In genomic region chr2:153444254-153445136, GRCm38 (mm10) we compare ENCODE assay signal across 9 mouse cellular contexts. TPM values are rescaled to one million over a fixed set of nuclear protein-coding genes. Genes with fewer than 3 reads are reported as not detected.
DNase-seq lines count a peak whose midpoint lies in the region; ATAC-seq and TF ChIP-seq lines count a peak whose summit lies in the region.
"Had no signal": no experiment of that assay in that cellular context is flagged by ENCODE, and none has a peak within 500 bp of the region (broad histone marks: within the 10 kb centered on the region; RNA-seq: fewer than 3 reads in every experiment).

No protein-coding gene starts in this region.

- WGBS in forebrain, postnatal 0 days: 3% methylated on average over 35 of the region's 64 CpGs
- WGBS in hindbrain, embryonic 11.5 days: under 1% methylated on average over 30 of the region's 64 CpGs
- 2% methylated on average over 29 of the region's 64 CpGs for WGBS in macrophage (ENCODE audit: missing documents)

- no peaks in the 10 kb centered on the region for H3K79me2 ChIP-seq in macrophage (ENCODE audit: inconsistent target)

- H3K4me1 ChIP-seq in G1E (ENCODE audit: insufficient read depth, low read depth, low read length): peaks cover 62% of the 10 kb centered on the region
- peaks cover 10% of the 10 kb centered on the region; the same call in 1 of the 2 replicates for H3K4me1 ChIP-seq in brown adipose tissue, adult 24 weeks (ENCODE audit: control insufficient read depth, insufficient read depth, insufficient read length, low read length)
- H3K4me1 ChIP-seq in forebrain, postnatal 0 days (ENCODE audit: insufficient read depth): peaks cover 24% of the 10 kb centered on the region
- peaks cover 10% of the 10 kb centered on the region for H3K4me1 ChIP-seq in hindbrain, embryonic 11.5 days (replicated peaks; ENCODE audit: control insufficient read depth, insufficient read depth, low read length)

- H3K27me3 ChIP-seq in G1E (ENCODE audit: insufficient read depth, low read length): peaks cover 33% of the 10 kb centered on the region
- no peaks in the 10 kb centered on the region for H3K27me3 ChIP-seq in forebrain, postnatal 0 days (ENCODE audit: insufficient read depth, low read length)
- no peaks in the 10 kb centered on the region for H3K27me3 ChIP-seq in hindbrain, embryonic 11.5 days (ENCODE audit: control insufficient read depth, insufficient read depth, low read length)

- peak overlapping the region; percentile 77 for H3K4me2 ChIP-seq in forebrain, postnatal 0 days (ENCODE audit: low read depth)
- H3K4me2 ChIP-seq in hindbrain, embryonic 11.5 days (replicated peaks; ENCODE audit: low read depth, low read length): peak overlapping the region; percentile 96

- ATAC-seq in G1E (ENCODE audit: extremely low read depth, insufficient number of reproducible peaks, low FRiP score, poor library complexity, severe bottlenecking): peak; percentile 46; the same call in 1 of the 2 replicates
- ATAC-seq in forebrain, postnatal 0 days: peak; percentile 78
- ATAC-seq in hindbrain, embryonic 11.5 days (ENCODE audit: low FRiP score): peak; percentile 75

- DNase-seq in G1E (ENCODE audit: low spot score): peak; percentile 67
- DNase-seq in forebrain, postnatal 0 days: peak; percentile 79
- peak; percentile 82 for DNase-seq in hindbrain, embryonic 11.5 days (ENCODE audit: low spot score)
- DNase-seq in layer of hippocampus, postnatal 36 days: peak; percentile 62 to 68
- DNase-seq in retina, postnatal 1 day: peak; percentile 86
- DNase-seq in urinary bladder, postnatal 14 days (ENCODE audit: low spot score): peak; percentile 68

- H3K27ac ChIP-seq in brown adipose tissue, adult 24 weeks (replicated peaks; ENCODE audit: low read depth, low read length): peak overlapping the region; percentile 3
- H3K27ac ChIP-seq in forebrain, postnatal 0 days (ENCODE audit: low read depth, low read length): peak overlapping the region; percentile 94
- peak overlapping the region; percentile 93 for H3K27ac ChIP-seq in hindbrain, embryonic 11.5 days (ENCODE audit: low read depth, low read length)
- no peak overlapping the region for H3K27ac ChIP-seq in macrophage

- no peaks in the 10 kb centered on the region for H3K9me3 ChIP-seq in G1E (replicated peaks)
- no peaks in the 10 kb centered on the region for H3K9me3 ChIP-seq in forebrain, postnatal 0 days (ENCODE audit: low read length)
- H3K9me3 ChIP-seq in hindbrain, embryonic 11.5 days (ENCODE audit: control insufficient read depth, low read length): no peaks in the 10 kb centered on the region

- no peak for TF ChIP-seq CTCF in G1E (IDR thresholded peaks at IDR 0.05; ENCODE audit: low read depth, low read length)
- TF ChIP-seq CTCF in forebrain, postnatal 0 days (IDR thresholded peaks at IDR 0.05; ENCODE audit: low read depth): no peak

- H3K9ac ChIP-seq in forebrain, postnatal 0 days: peak overlapping the region; percentile 90
- peak overlapping the region; percentile 77 for H3K9ac ChIP-seq in hindbrain, embryonic 11.5 days (ENCODE audit: low read depth, low read length)

- H3K36me3 ChIP-seq in G1E (replicated peaks) (peaks cover 29% of the 10 kb centered on the region), macrophage (ENCODE audit: inconsistent target) (no peaks in the 10 kb centered on the region)
- H3K36me3 ChIP-seq in forebrain, postnatal 0 days (ENCODE audit: insufficient read depth): no peaks in the 10 kb centered on the region; the same call in 1 of the 2 replicates
- no peaks in the 10 kb centered on the region for H3K36me3 ChIP-seq in hindbrain, embryonic 11.5 days (ENCODE audit: control insufficient read depth, insufficient read depth, low read length)

- H3K4me3 ChIP-seq in G1E (ENCODE audit: low read depth, low read length) (peak overlapping the region; percentile 79), macrophage (ENCODE audit: inconsistent target) (peak overlapping the region; percentile 33)
- H3K4me3 ChIP-seq in brown adipose tissue, adult 24 weeks (ENCODE audit: insufficient read depth, low read depth, low read length): peak overlapping the region; percentile 93
- H3K4me3 ChIP-seq in forebrain, postnatal 0 days (ENCODE audit: low read depth, low read length): peak overlapping the region; percentile 89
- peak overlapping the region; percentile 92 for H3K4me3 ChIP-seq in hindbrain, embryonic 11.5 days (ENCODE audit: low read depth, low read length)

RNA-seq across cellular contexts. Expression of gene 4930404H24Rik, which starts 48.1 kb away (rescaled TPM):
- total RNA-seq in G1E (2014; fragmentation: Nextera tagmentation) (not detected in 2 replicates), G1E (2017) (not detected in 2 replicates)
- polyA plus RNA-seq in G1E (2012) (not detected in 2 replicates), macrophage (2018) (not detected in 3 replicates)
- not detected in 2 replicates for polyA plus RNA-seq in brown adipose tissue, adult 24 weeks (2012; ENCODE audit: insufficient read depth, insufficient read length, missing spikeins)
- not detected in 2 replicates for total RNA-seq in forebrain, postnatal 0 days (2014; rRNA removed)
- polyA plus RNA-seq in forebrain, postnatal 0 days (2015; fragmentation: Nextera tagmentation; extraction: Ambion mirVana): not detected in 2 replicates
- polyA plus RNA-seq in hindbrain, embryonic 11.5 days (2014; fragmentation: Nextera tagmentation; extraction: Ambion mirVana): not detected in 2 replicates
- not detected for total RNA-seq in layer of hippocampus, postnatal 36 days (2021)
- not detected for total RNA-seq in macrophage (2018; cell fraction: chromatin; rRNA removed)
- not detected for total RNA-seq in macrophage (2018; cell fraction: cytosol; rRNA removed)
- not detected for total RNA-seq in macrophage (2018; cell fraction: nucleus; rRNA removed)
- total RNA-seq: layer of hippocampus, adult 18-20 months had no signal

Comparison
In these comparisons a context has a peak if more than half of its experiments do, and no peak if none do; other contexts are left out.
1. H3K4me3 ChIP-seq: peak in every context shown above with its lines; median percentile 93 in brown adipose tissue, adult 24 weeks; 92 in hindbrain, embryonic 11.5 days; 89 in forebrain, postnatal 0 days; 79 in G1E; 33 in macrophage.